Mouse (Mus musculus) heart, postnatal 10 days (tissue): ENCODE data around the gene Hipk2. TPM values are rescaled to one million over a fixed set of nuclear protein-coding genes. Genes with fewer than 3 reads are reported as not detected.

Experiments
- DNase-seq, 2 experiments: peaks; one replicate each; pipeline ENCODE4 v3.0.0; 2021
- intact Hi-C: fragments of 180-260 bp; cut with DNase I; formaldehyde crosslinking; loops from one replicate; pipeline ENCODE4 v1.15.1; 2025
- total RNA-seq, 2 experiments: library from RNA; stranded (reverse); gene quantifications; 2 replicates each; pipeline ENCODE4 v1.2.3; 2021

The Hipk2 gene
- total RNA-seq, 2 experiments from 2014 or later, result 73.7 to 80.5 TPM

GRCm38 (mm10) chr6:38721361-38721760 is 154.6 kb downstream of the Hipk2 start:
- peak; percentile 47 to 52 for DNase-seq
- intact Hi-C loops, result no loop called here

- DNase-seq, result no peak
- intact Hi-C loops, result no loop called here
These were observed 156.7 kb downstream of the Hipk2 start for GRCm38 (mm10) chr6:38719229-38719628.

- no peak for DNase-seq
- intact Hi-C loops, result no loop called here
These were observed 157.3 kb downstream of the Hipk2 start for GRCm38 (mm10) chr6:38718625-38719024.

GRCm38 (mm10) chr6:38715881-38716280 is 160.1 kb downstream of the Hipk2 start:
- no peak for DNase-seq
- intact Hi-C loops, result no loop called here

- intact Hi-C loops, result no loop called here
- no peak for DNase-seq
These were observed 161.7 kb downstream of the Hipk2 start for GRCm38 (mm10) chr6:38713957-38714898.

- intact Hi-C loops, result no loop called here
- no peak for DNase-seq
These were observed 165.5 kb downstream of the Hipk2 start for GRCm38 (mm10) chr6:38710449-38710848.

GRCm38 (mm10) chr6:38704264-38704984 is 171.5 kb downstream of the Hipk2 start:
- intact Hi-C loops, result no loop called here
- DNase-seq, result peak; percentile 66 to 76

GRCm38 (mm10) chr6:38703526-38703925 is 172.4 kb downstream of the Hipk2 start:
- intact Hi-C loops, result no loop called here
- no peak for DNase-seq

- intact Hi-C loops, result no loop called here
- peak; percentile 39 to 46 for DNase-seq
These were observed 173.1 kb downstream of the Hipk2 start for GRCm38 (mm10) chr6:38702810-38703399.

- intact Hi-C loops, result no loop called here
- peak in 1 of 2 experiments; percentile 42 for DNase-seq
These were observed 174.5 kb downstream of the Hipk2 start for GRCm38 (mm10) chr6:38701421-38701820.

- intact Hi-C loops, result loop anchor here (5.0 kb wide), 1 partner anchor 206 kb away; no protein-coding TSS in a partner anchor
- DNase-seq, result no peak
These were observed 177.6 kb downstream of the Hipk2 start for GRCm38 (mm10) chr6:38698233-38698889.

GRCm38 (mm10) chr6:38696570-38696969 is 179.4 kb downstream of the Hipk2 start:
- intact Hi-C loops, result loop anchor here (5.0 kb wide), 1 partner anchor 204 kb away; no protein-coding TSS in a partner anchor
- DNase-seq, result no peak

- intact Hi-C loops, result loop anchor here (1.0 to 5.0 kb wide), 2 partner anchors 45 to 203 kb away; no protein-coding TSS in a partner anchor
- DNase-seq, result peak; percentile 86 to 92
These were observed 180.4 kb downstream of the Hipk2 start for GRCm38 (mm10) chr6:38695380-38696054.

- no peak for DNase-seq
- intact Hi-C loops, result no loop called here
These were observed 183.4 kb downstream of the Hipk2 start for GRCm38 (mm10) chr6:38692556-38692955.

GRCm38 (mm10) chr6:38691052-38691451 is 184.9 kb downstream of the Hipk2 start:
- no peak for DNase-seq
- intact Hi-C loops, result no loop called here

GRCm38 (mm10) chr6:38690615-38691014 is 185.3 kb downstream of the Hipk2 start:
- intact Hi-C loops, result no loop called here
- no peak for DNase-seq

- intact Hi-C loops, result no loop called here
- DNase-seq, result peak; percentile 44 to 62
These were observed 187.1 kb downstream of the Hipk2 start for GRCm38 (mm10) chr6:38688841-38689240.

- intact Hi-C loops, result no loop called here
- DNase-seq, result no peak
These were observed 188.7 kb downstream of the Hipk2 start for GRCm38 (mm10) chr6:38687216-38687615.

- DNase-seq, result no peak
- intact Hi-C loops, result no loop called here
These were observed 193.4 kb downstream of the Hipk2 start for GRCm38 (mm10) chr6:38682532-38682931.

- no peak for DNase-seq
- intact Hi-C loops, result no loop called here
These were observed 198.3 kb downstream of the Hipk2 start for GRCm38 (mm10) chr6:38677629-38678028.
